Mouse (Mus musculus) layer of hippocampus, postnatal 25 days (tissue): Measurements from ENCODE around the gene Cox5b. TPM values are rescaled to one million over a fixed set of nuclear protein-coding genes. Genes with fewer than 3 reads are reported as not detected.

Experiments used
- DNase-seq, 2 experiments: peaks; one replicate each; pipeline ENCODE4 v3.0.0; 2022; ENCODE audit warnings: mixed read lengths in 2 of 2, low spot score in 1 of 2; ENCODE audit errors: extremely low spot score in 1 of 2
- total RNA-seq, 2 experiments: library from RNA; stranded (reverse); gene quantifications; 2 replicates each; pipeline ENCODE4 v1.2.3; 2021

Cox5b gene
- total RNA-seq, 2 experiments from 2014 or later = 725 to 736 TPM

GRCm38 (mm10) chr1:36683810-36684467 is 7.3 kb upstream of the Cox5b start:
- DNase-seq = peak in 1 of 2 experiments; percentile 76

- no peak for DNase-seq
Observed at GRCm38 (mm10) chr1:36690671-36691235, 496 bp upstream of the Cox5b start.

- no peak for DNase-seq
Observed at GRCm38 (mm10) chr1:36694871-36695270, 3.6 kb downstream of the Cox5b start.

GRCm38 (mm10) chr1:36696411-36696810 is 5.2 kb downstream of the Cox5b start:
- no peak for DNase-seq

- DNase-seq = no peak
Observed at GRCm38 (mm10) chr1:36697030-36697429, 5.8 kb downstream of the Cox5b start.

- no peak for DNase-seq
Observed at GRCm38 (mm10) chr1:36707166-36707565, 15.9 kb downstream of the Cox5b start.

- DNase-seq = no peak
Observed at GRCm38 (mm10) chr1:36707797-36708196, 16.5 kb downstream of the Cox5b start.

- DNase-seq = no peak
Observed at GRCm38 (mm10) chr1:36708626-36709025, 17.4 kb downstream of the Cox5b start.

- DNase-seq = peak in 1 of 2 experiments; percentile 18
Observed at GRCm38 (mm10) chr1:36709055-36709853, 18.0 kb downstream of the Cox5b start.

GRCm38 (mm10) chr1:36709854-36710280 is 18.6 kb downstream of the Cox5b start, which contains the start of gene 4933424G06Rik:
Gene 4933424G06Rik, plus strand, starts transcription at chr1:36710149.
- DNase-seq = peak; percentile 90 to 92

GRCm38 (mm10) chr1:36711104-36711503 is 19.9 kb downstream of the Cox5b start:
- no peak for DNase-seq

- no peak for DNase-seq
Observed at GRCm38 (mm10) chr1:36714311-36714710, 23.1 kb downstream of the Cox5b start, which contains the start of gene Actr1b. Gene Actr1b, minus strand, starts transcription at chr1:36714422.

GRCm38 (mm10) chr1:36718786-36719185 is 27.5 kb downstream of the Cox5b start:
- no peak for DNase-seq

- no peak for DNase-seq
Observed at GRCm38 (mm10) chr1:36723146-36724056, 32.2 kb downstream of the Cox5b start.

GRCm38 (mm10) chr1:36724057-36724431 is 32.8 kb downstream of the Cox5b start:
- DNase-seq = no peak

GRCm38 (mm10) chr1:36737300-36737699 is 46.1 kb downstream of the Cox5b start:
- peak; percentile 74 to 95 for DNase-seq

GRCm38 (mm10) chr1:36739231-36739630 is 48.0 kb downstream of the Cox5b start:
- DNase-seq = no peak

GRCm38 (mm10) chr1:36743046-36743445 is 51.8 kb downstream of the Cox5b start:
- DNase-seq = no peak
